Mouse (Mus musculus) heart, postnatal 0 days (tissue): ENCODE measurements at regions not wholly inside any gene's neighbourhood (a gene's known extent, or its start where the extent isn't known, plus 50 kb on each side); places are given as distances from the start of the nearest gene placed in this dataset.

ENCODE experiments used
- CTCF ChIP-seq: IDR thresholded peaks from 2 replicates; pipeline ENCODE4 v1.5.1; 2016; ENCODE audit warnings: antibody characterized with exemption, control low read depth, low read depth
- EP300 ChIP-seq: IDR thresholded peaks from 2 replicates; pipeline ENCODE4 v1.6.1; 2016; ENCODE audit warnings: antibody characterized with exemption, low read depth

DNA sequence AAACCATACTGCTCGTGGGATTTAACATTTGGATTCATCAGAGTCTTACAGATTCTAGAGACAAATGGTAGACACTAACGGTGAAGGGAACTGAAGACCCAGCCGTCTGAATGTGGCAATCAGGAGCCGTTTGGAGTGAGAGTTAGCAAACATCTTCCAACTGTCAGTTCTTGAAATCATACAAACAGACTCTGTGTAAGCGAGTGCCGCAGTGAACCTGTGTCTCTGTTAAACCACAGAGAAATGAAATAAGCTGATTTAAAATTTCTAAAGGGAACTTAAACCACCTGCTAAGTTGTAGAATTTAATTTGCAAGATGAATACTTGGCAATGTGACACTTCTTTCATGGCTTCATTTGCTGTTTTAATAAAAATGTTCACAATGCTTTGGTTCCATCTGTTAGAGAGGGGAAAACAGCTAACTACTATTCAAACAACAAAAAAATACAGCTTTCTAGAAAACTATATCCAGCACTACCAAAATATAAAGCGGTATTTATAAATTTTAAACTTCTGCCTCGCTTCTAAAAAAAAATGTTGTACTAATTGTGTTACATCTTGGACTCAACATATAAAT lies 78.4 kb upstream of the Tdrd3 start:
- TF ChIP-seq CTCF (no peak), EP300 (no peak)
